Mouse (Mus musculus) liver (tissue): ENCODE data around the gene Rcan3.
A peak's percentile ranks its signal among the peaks of the same experiment; 100 is the strongest.

ENCODE experiments used
- DNase-seq: peaks from one replicate; pipeline ENCODE4 v3.0.0-alpha.2; 2020; ENCODE audit warnings: mixed read lengths

Gene Rcan3

DNA sequence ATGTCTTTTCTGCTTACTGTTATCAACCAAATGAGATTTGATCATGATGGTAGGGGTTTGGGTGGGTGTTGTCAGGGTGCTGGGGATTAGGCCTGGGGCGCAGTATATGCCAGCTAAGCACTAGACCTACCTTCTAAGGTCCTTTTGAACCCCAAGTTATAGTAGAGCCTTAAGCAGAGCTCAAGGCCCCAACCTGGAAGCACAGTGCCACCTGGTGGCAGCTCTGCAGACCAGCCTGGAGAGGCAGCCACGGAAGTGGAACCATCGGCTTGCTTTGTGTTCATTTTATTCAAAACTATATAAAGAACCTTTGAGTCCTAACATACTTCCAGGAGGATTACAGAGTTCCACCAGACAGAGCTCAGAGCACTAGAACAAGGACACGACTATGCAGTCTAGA lies 22.0 kb downstream of the Rcan3 start:
- peak; percentile 78 for DNase-seq

- no peak for DNase-seq
Measured at GRCm38 (mm10) chr4:135406180-135406579, 27.5 kb downstream of the Rcan3 start.

GRCm38 (mm10) chr4:135404916-135405315 lies 28.7 kb downstream of the Rcan3 start:
- peak; percentile 81 for DNase-seq

- DNase-seq = no peak
Measured at GRCm38 (mm10) chr4:135404048-135404447, 29.6 kb downstream of the Rcan3 start.

DNA sequence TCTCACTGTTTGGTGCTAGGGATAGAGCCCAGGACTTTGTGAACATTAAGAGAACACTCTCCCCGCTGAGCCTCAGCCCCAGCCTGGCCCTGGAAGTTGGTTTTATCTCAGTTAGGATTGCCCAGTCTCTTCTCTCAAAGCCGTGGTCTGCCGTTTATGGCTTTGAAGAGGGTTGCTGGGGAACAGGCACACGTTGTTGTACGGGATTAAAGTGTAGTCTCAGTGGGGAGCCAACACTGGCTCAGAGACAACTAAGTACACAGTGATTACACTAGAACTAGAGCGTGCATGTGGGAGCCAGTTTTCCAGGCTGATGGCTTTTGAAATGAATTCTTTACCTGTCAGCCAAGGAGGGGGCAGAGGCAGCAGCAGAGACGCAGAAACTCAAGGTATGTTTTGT lies 31.8 kb downstream of the Rcan3 start:
- DNase-seq = no peak

DNA sequence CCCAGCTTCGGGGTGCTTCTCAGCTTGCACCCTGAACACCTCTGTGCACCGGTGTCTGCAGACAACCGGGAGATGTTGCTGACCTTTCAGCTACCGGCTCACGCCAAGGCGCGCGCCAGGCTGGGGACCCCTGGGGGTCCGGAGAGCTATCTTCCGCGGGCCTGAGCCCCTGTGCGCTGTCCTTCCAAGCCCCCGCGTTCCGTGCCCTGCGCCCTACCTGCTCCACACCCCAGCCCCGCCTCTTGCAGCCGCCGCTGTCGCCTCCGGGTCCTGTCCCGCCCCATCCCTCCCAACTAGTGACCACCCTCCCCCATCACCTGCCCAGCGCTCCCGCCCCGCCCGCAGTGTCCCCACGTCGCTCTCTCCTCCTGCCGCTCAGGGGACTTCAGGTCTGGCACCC lies 35.7 kb downstream of the Rcan3 start, which contains the start of gene Ncmap:
TSS of gene Ncmap (minus strand) at position 237 of the 400 bp plus-strand sequence.
- no peak for DNase-seq

DNA sequence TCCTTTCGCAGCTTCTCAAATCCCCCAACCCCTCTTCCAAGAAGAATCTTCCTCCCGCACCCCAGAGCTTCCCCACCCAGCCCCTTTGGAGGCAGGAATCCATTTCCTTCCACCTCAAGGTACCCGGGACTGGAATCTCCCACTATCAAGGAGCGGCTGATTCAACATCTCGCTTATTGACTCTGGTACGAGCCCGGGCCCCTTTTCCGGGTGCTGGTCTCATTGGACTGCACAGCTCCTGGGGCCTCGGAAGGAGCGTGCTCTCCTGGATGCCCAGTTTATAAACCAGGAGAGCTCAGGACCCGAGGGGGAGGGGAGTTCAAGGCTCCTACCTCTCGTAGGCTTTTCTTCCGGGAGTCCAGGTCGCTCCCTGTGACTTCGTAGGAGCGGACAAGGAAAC lies 36.1 kb downstream of the Rcan3 start:
- DNase-seq = no peak

DNA sequence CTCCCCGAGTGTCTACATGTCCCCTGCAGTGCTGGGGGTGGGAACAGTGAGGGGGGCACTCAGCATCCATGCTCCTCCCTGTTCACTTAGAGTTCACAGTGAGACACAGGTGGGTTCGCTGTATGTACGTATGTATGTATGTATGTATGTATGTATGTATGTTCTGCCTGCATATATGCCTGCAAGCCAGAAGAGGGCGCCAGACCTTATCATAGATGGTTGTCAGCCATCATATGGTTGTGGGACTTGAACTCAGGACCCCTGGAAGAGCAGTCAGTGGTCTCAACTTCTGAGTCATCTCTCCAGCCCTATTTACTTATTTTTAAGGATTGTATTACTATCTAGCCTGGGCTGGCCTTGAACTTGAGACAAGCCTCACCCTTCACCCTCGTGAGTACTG lies 37.4 kb downstream of the Rcan3 start:
- no peak for DNase-seq

DNA sequence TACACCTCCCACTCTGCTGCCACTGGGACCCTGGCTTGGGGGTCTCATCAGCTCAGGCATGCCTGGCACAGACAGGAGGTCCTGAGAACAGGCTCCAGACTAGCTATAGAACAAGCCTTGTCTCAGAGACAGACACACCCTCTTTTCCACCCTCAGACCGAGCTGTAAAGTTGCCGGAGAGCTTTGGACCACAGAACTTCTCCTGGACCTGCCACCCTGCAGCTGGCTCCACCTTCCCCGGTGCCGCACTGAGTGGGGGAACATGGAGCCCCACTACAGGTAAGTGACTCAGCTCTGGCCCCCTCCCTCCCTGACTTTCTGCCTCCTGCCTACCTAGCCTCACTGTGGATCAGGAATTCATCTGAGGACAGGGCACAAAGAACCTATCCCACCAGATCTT lies 38.3 kb downstream of the Rcan3 start:
- DNase-seq = no peak

GRCm38 (mm10) chr4:135394666-135395065 lies 39.0 kb downstream of the Rcan3 start:
- no peak for DNase-seq

GRCm38 (mm10) chr4:135393381-135393780 lies 40.3 kb downstream of the Rcan3 start:
- no peak for DNase-seq

- no peak for DNase-seq
Measured at GRCm38 (mm10) chr4:135392801-135393200, 40.9 kb downstream of the Rcan3 start.

GRCm38 (mm10) chr4:135391014-135391413 lies 42.6 kb downstream of the Rcan3 start:
- DNase-seq = no peak

DNA sequence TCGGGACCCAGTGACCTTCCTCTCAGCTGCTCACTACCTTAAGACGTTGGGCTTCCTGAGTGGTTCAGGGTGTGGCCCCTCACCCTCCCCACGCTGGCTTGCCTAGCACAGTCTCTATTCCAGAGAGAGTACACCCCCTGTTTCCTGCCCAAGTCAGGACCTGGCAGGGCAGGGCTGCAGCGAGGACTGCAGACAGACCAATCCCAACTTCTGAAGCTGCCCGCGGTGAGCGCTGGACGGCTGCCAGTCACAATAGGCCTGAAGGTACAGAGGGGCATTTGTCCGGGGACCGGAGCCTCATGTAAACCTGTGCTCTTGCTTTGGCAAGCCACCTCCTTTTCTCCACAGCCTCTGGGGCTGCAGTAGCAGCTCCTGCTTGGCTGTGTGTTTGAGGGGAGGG lies 48.0 kb downstream of the Rcan3 start:
- no peak for DNase-seq

DNA sequence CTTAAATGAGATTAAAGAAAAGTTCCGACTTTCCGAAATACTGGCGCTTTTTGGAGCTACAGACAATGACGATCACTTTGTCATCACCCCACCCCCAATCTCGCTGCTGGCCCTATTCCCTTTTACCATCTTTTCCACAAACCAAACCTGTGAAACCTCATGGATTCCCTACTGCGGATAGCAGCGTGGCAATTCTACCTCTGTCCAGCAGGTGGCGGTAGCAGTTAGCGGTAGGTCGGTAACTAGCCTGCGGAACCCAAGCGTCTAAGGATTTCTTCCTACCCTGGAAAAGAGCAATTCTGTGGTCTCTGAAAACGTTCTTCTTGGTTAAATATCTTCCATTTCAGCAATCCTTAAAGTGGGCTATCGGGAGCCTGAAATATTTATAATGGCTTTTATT lies 51.3 kb downstream of the Rcan3 start:
- DNase-seq = peak; percentile 80

- DNase-seq = no peak
Measured at GRCm38 (mm10) chr4:135381355-135381754, 52.3 kb downstream of the Rcan3 start.

GRCm38 (mm10) chr4:135377241-135377640 lies 56.4 kb downstream of the Rcan3 start:
- no peak for DNase-seq

DNA sequence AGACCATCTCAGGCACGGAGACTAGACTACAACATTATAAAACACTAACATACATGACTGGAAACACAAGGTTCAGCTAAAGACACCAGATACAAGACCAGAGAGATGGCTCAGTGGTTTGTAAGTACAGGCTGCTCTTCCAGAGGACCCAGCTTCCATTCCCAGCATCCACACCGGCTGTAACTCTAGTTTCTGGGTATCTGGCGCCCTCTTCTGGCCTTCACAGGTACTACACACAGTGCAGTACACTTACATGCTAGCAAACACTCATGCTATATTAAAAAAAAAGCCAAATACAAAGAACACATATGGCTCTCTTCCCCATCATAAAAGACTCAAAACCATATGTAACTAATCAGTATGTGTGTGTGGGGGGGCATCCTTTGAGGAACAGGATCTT lies 58.2 kb downstream of the Rcan3 start:
- DNase-seq = peak; percentile 15

- peak; percentile 30 for DNase-seq
Measured at GRCm38 (mm10) chr4:135373299-135373698, 60.4 kb downstream of the Rcan3 start.

GRCm38 (mm10) chr4:135370372-135370771 lies 63.3 kb downstream of the Rcan3 start:
- DNase-seq = no peak

GRCm38 (mm10) chr4:135362828-135363227 lies 70.8 kb downstream of the Rcan3 start:
- DNase-seq = no peak
